Mouse (Mus musculus): ENCODE results near the gene Cdca3. TPM values are rescaled to one million over a fixed set of nuclear protein-coding genes. Genes with fewer than 3 reads are reported as not detected.

The Cdca3 gene
- polyA plus RNA-seq, 1 experiment from 2014 or later: 105 TPM

- Histone ChIP-seq H3K4me3 (no peak overlapping the region), H3K4me1 (replicated peaks) (peaks cover 53% of the 10 kb centered on the region), H3K36me3 (0 out of 2 replicates have a peak, but pooled peaks cover 5% of the 10 kb centered on the region), H3K9ac (no peak overlapping the region), H3K27me3 (replicated peaks) (peaks cover 38% of the 10 kb centered on the region), H3K9me3 (replicated peaks) (no peaks in the 10 kb centered on the region), H3K27ac (ENCODE audit: poor library complexity, severe bottlenecking) (no peak overlapping the region), H3K4me2 (peak overlapping the region; percentile 96)
- 66% methylated on average over 28 of the region's 28 CpGs for WGBS
- ATAC-seq (ENCODE audit: insufficient number of reproducible peaks, low FRiP score): no peak
Measured at GRCm38 (mm10) chr6:124858561-124859318, 29.4 kb downstream of the Cdca3 start.

- Histone ChIP-seq H3K27me3 (replicated peaks) (peaks cover 45% of the 10 kb centered on the region), H3K4me2 (peak overlapping the region; percentile 43), H3K4me3 (0 out of 2 replicates have a peak overlapping the region, but pooled peaks have one; percentile 10), H3K4me1 (replicated peaks) (peaks cover 53% of the 10 kb centered on the region), H3K36me3 (no peaks in the 10 kb centered on the region), H3K9ac (peak overlapping the region; percentile 60; the same call in 1 of the 2 replicates), H3K9me3 (replicated peaks) (no peaks in the 10 kb centered on the region), H3K27ac (ENCODE audit: poor library complexity, severe bottlenecking) (no peak overlapping the region)
- no peak for ATAC-seq (ENCODE audit: insufficient number of reproducible peaks, low FRiP score)
- 9% methylated on average over 12 of the region's 12 CpGs for WGBS
Measured at GRCm38 (mm10) chr6:124859725-124860124, 30.4 kb downstream of the Cdca3 start.

- whole genome bisulfite sequencing: 66% methylated on average over 9 of the region's 9 CpGs
- H3K27ac ChIP-seq (ENCODE audit: poor library complexity, severe bottlenecking): no peak overlapping the region
- ATAC-seq (ENCODE audit: insufficient number of reproducible peaks, low FRiP score): no peak
- no peak overlapping the region for H3K4me2 ChIP-seq
- no peaks in the 10 kb centered on the region for H3K36me3 ChIP-seq
- H3K9me3 ChIP-seq (replicated peaks): no peaks in the 10 kb centered on the region
- H3K4me1 ChIP-seq (replicated peaks): peaks cover 49% of the 10 kb centered on the region
- no peak overlapping the region for H3K9ac ChIP-seq
- no peak overlapping the region for H3K4me3 ChIP-seq
- peaks cover 52% of the 10 kb centered on the region for H3K27me3 ChIP-seq (replicated peaks)
Measured at GRCm38 (mm10) chr6:124860511-124860910, 31.2 kb downstream of the Cdca3 start.

GRCm38 (mm10) chr6:124861266-124861665 lies 31.9 kb downstream of the Cdca3 start:
- Histone ChIP-seq H3K27ac (ENCODE audit: poor library complexity, severe bottlenecking) (no peak overlapping the region), H3K9ac (no peak overlapping the region), H3K4me2 (no peak overlapping the region), H3K4me1 (replicated peaks) (peaks cover 42% of the 10 kb centered on the region), H3K27me3 (replicated peaks) (peaks cover 56% of the 10 kb centered on the region), H3K36me3 (no peaks in the 10 kb centered on the region), H3K4me3 (no peak overlapping the region), H3K9me3 (replicated peaks) (no peaks in the 10 kb centered on the region)
- 79% methylated on average over 19 of the region's 19 CpGs for WGBS
- no peak for ATAC-seq (ENCODE audit: insufficient number of reproducible peaks, low FRiP score)

- Histone ChIP-seq H3K9me3 (replicated peaks) (no peaks in the 10 kb centered on the region), H3K27me3 (replicated peaks) (peaks cover 62% of the 10 kb centered on the region), H3K4me3 (no peak overlapping the region), H3K27ac (ENCODE audit: poor library complexity, severe bottlenecking) (no peak overlapping the region), H3K9ac (no peak overlapping the region), H3K4me2 (no peak overlapping the region), H3K4me1 (replicated peaks) (peaks cover 37% of the 10 kb centered on the region), H3K36me3 (no peaks in the 10 kb centered on the region)
- 44% methylated on average over 3 of the region's 3 CpGs for WGBS
- ATAC-seq (ENCODE audit: insufficient number of reproducible peaks, low FRiP score): no peak
Measured at GRCm38 (mm10) chr6:124861802-124862201, 32.5 kb downstream of the Cdca3 start.

GRCm38 (mm10) chr6:124862406-124863124 lies 33.2 kb downstream of the Cdca3 start:
- no peaks in the 10 kb centered on the region for H3K9me3 ChIP-seq (replicated peaks)
- peak overlapping the region; percentile 56 for H3K4me3 ChIP-seq
- H3K27me3 ChIP-seq (replicated peaks): peaks cover 68% of the 10 kb centered on the region
- WGBS: 17% methylated on average over 8 of the region's 8 CpGs
- H3K9ac ChIP-seq: peak overlapping the region; percentile 76
- no peaks in the 10 kb centered on the region for H3K36me3 ChIP-seq
- peaks cover 34% of the 10 kb centered on the region for H3K4me1 ChIP-seq (replicated peaks)
- peak overlapping the region; percentile 95 for H3K4me2 ChIP-seq
- H3K27ac ChIP-seq (ENCODE audit: poor library complexity, severe bottlenecking): no peak overlapping the region
- no peak for ATAC-seq (ENCODE audit: insufficient number of reproducible peaks, low FRiP score)

- Histone ChIP-seq H3K4me3 (peak overlapping the region; percentile 56), H3K36me3 (no peaks in the 10 kb centered on the region), H3K4me1 (replicated peaks) (peaks cover 32% of the 10 kb centered on the region), H3K9me3 (replicated peaks) (no peaks in the 10 kb centered on the region), H3K9ac (peak overlapping the region; percentile 76), H3K27ac (ENCODE audit: poor library complexity, severe bottlenecking) (no peak overlapping the region), H3K4me2 (peak overlapping the region; percentile 95), H3K27me3 (replicated peaks) (peaks cover 66% of the 10 kb centered on the region)
- 2% methylated on average over 12 of the region's 16 CpGs for WGBS
- no peak for ATAC-seq (ENCODE audit: insufficient number of reproducible peaks, low FRiP score)
Measured at GRCm38 (mm10) chr6:124863125-124863657, 33.8 kb downstream of the Cdca3 start.

- no peak within 1 kb of the TSS for H3K27ac ChIP-seq (ENCODE audit: poor library complexity, severe bottlenecking)
- H3K4me1 ChIP-seq (replicated peaks): peaks cover 27% of the 10 kb centered on the region
- H3K36me3 ChIP-seq: no peaks in the 10 kb centered on the region
- peaks cover 60% of the 10 kb centered on the region for H3K27me3 ChIP-seq (replicated peaks)
- no peaks in the 10 kb centered on the region for H3K9me3 ChIP-seq (replicated peaks)
- H3K4me3 ChIP-seq: peak within 1 kb of the TSS; percentile 56
- peak; percentile 60 for ATAC-seq (ENCODE audit: insufficient number of reproducible peaks, low FRiP score)
- peak within 1 kb of the TSS; percentile 76 for H3K9ac ChIP-seq
- peak within 1 kb of the TSS; percentile 95 for H3K4me2 ChIP-seq
- under 1% methylated on average over 35 of the region's 43 CpGs for whole genome bisulfite sequencing
Measured at GRCm38 (mm10) chr6:124863658-124864298, 34.4 kb downstream of the Cdca3 start, which contains the start of gene Gpr162. Gpr162 (minus strand) TSS chr6:124863983.

- H3K9me3 ChIP-seq (replicated peaks): no peaks in the 10 kb centered on the region
- no peak overlapping the region for H3K4me2 ChIP-seq
- peaks cover 22% of the 10 kb centered on the region for H3K4me1 ChIP-seq (replicated peaks)
- 0 out of 2 replicates have a peak overlapping the region, but pooled peaks have one; percentile 1 for H3K9ac ChIP-seq
- no peak overlapping the region for H3K27ac ChIP-seq (ENCODE audit: poor library complexity, severe bottlenecking)
- H3K36me3 ChIP-seq: no peaks in the 10 kb centered on the region
- ATAC-seq (ENCODE audit: insufficient number of reproducible peaks, low FRiP score): no peak
- 64% methylated on average over 18 of the region's 18 CpGs for WGBS
- peaks cover 50% of the 10 kb centered on the region for H3K27me3 ChIP-seq (replicated peaks)
- H3K4me3 ChIP-seq: no peak overlapping the region
Measured at GRCm38 (mm10) chr6:124865766-124866362, 36.5 kb downstream of the Cdca3 start.

- H3K9ac ChIP-seq: no peak overlapping the region
- WGBS: 58% methylated on average over 6 of the region's 7 CpGs
Measured at GRCm38 (mm10) chr6:124866560-124866959, 37.2 kb downstream of the Cdca3 start.

More at GRCm38 (mm10) chr6:124866560-124866959, 37.2 kb downstream of the Cdca3 start:
- H3K9me3 ChIP-seq (replicated peaks): no peaks in the 10 kb centered on the region
- ATAC-seq (ENCODE audit: insufficient number of reproducible peaks, low FRiP score): no peak
- H3K27ac ChIP-seq (ENCODE audit: poor library complexity, severe bottlenecking): no peak overlapping the region
- peaks cover 43% of the 10 kb centered on the region for H3K27me3 ChIP-seq (replicated peaks)
- peaks cover 20% of the 10 kb centered on the region for H3K4me1 ChIP-seq (replicated peaks)
- H3K4me3 ChIP-seq: no peak overlapping the region
- no peak overlapping the region for H3K4me2 ChIP-seq
- no peaks in the 10 kb centered on the region for H3K36me3 ChIP-seq
